Mouse (Mus musculus): ENCODE data around the gene Mbd5. TPM values are rescaled to one million over a fixed set of nuclear protein-coding genes. Genes with fewer than 3 reads are reported as not detected.

The Mbd5 gene
- polyA plus RNA-seq, 1 experiment from 2014 or later, result 5.4 TPM

- no peaks in the 10 kb centered on the region for H3K36me3 ChIP-seq (replicated peaks; ENCODE audit: insufficient read depth, low read length)
- no peaks in the 10 kb centered on the region for H3K27me3 ChIP-seq (ENCODE audit: insufficient read depth, low read length)
- no peaks in the 10 kb centered on the region for H3K9me3 ChIP-seq (ENCODE audit: low read length)
- H3K4me1 ChIP-seq (ENCODE audit: insufficient read depth), result no peaks in the 10 kb centered on the region
- no peak overlapping the region for H3K4me3 ChIP-seq (ENCODE audit: low read depth, low read length)
- DNase-seq (no peak), ATAC-seq (no peak)
- 85% methylated on average over 4 of the region's 4 CpGs for WGBS (ENCODE audit: insufficient replicate concordance)
- H3K27ac ChIP-seq (ENCODE audit: low read depth), result no peak overlapping the region
- H3K9ac ChIP-seq (replicated peaks), result no peak overlapping the region
- TF ChIP-seq CTCF (IDR thresholded peaks at IDR 0.05; ENCODE audit: low read depth) (no peak), EP300 (IDR thresholded peaks at IDR 0.05; ENCODE audit: low read depth) (no peak)
- no peak overlapping the region for H3K4me2 ChIP-seq (ENCODE audit: low read depth, low read length)
Measured at GRCm38 (mm10) chr2:49050030-49050429, 100.7 kb downstream of the Mbd5 start.

- Histone ChIP-seq H3K9ac (replicated peaks) (no peak overlapping the region), H3K27ac (ENCODE audit: low read depth) (no peak overlapping the region), H3K4me2 (ENCODE audit: low read depth, low read length) (no peak overlapping the region), H3K9me3 (ENCODE audit: low read length) (no peaks in the 10 kb centered on the region), H3K27me3 (ENCODE audit: insufficient read depth, low read length) (no peaks in the 10 kb centered on the region), H3K36me3 (replicated peaks; ENCODE audit: insufficient read depth, low read length) (no peaks in the 10 kb centered on the region), H3K4me3 (ENCODE audit: low read depth, low read length) (no peak overlapping the region), H3K4me1 (ENCODE audit: insufficient read depth) (no peaks in the 10 kb centered on the region)
- ATAC-seq (no peak), DNase-seq (no peak)
- no peak for TF ChIP-seq EP300 (IDR thresholded peaks at IDR 0.05; ENCODE audit: low read depth)
- TF ChIP-seq CTCF (IDR thresholded peaks at IDR 0.05; ENCODE audit: low read depth), result no peak
Measured at GRCm38 (mm10) chr2:49067886-49068285, 118.6 kb downstream of the Mbd5 start.

DNA sequence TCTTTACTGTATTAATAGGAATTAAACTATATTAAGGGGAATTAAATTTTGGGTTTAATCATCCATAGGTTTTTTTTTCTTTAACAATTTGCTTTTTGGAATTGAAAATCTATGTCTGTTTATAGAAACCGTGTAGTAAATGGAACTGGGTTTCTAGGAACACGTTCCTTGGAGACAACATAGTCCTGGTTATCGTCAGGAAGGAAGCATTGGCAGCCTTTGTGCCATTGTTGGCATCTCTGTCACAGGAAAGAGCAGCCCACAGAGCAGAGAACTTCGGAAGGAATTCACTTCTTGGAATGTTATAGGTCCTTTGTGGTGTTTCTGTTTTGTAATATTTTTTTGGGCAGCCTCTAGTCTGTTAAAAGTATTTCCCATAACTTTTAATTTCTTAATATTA, 135.7 kb downstream of the Mbd5 start:
- TF ChIP-seq CTCF (IDR thresholded peaks at IDR 0.05; ENCODE audit: low read depth) (no peak), EP300 (IDR thresholded peaks at IDR 0.05; ENCODE audit: low read depth) (no peak)
- WGBS (ENCODE audit: insufficient replicate concordance), result 48% methylated on average over 4 of the region's 4 CpGs
- H3K27me3 ChIP-seq (ENCODE audit: insufficient read depth, low read length), result no peaks in the 10 kb centered on the region
- no peak overlapping the region for H3K9ac ChIP-seq (replicated peaks)
- no peak for ATAC-seq
- DNase-seq, result no peak
- no peaks in the 10 kb centered on the region for H3K9me3 ChIP-seq (ENCODE audit: low read length)
- no peak overlapping the region for H3K4me2 ChIP-seq (ENCODE audit: low read depth, low read length)
- no peaks in the 10 kb centered on the region for H3K4me1 ChIP-seq (ENCODE audit: insufficient read depth)
- H3K27ac ChIP-seq (ENCODE audit: low read depth), result no peak overlapping the region
- H3K36me3 ChIP-seq (replicated peaks; ENCODE audit: insufficient read depth, low read length), result no peaks in the 10 kb centered on the region
- no peak overlapping the region for H3K4me3 ChIP-seq (ENCODE audit: low read depth, low read length)

DNA sequence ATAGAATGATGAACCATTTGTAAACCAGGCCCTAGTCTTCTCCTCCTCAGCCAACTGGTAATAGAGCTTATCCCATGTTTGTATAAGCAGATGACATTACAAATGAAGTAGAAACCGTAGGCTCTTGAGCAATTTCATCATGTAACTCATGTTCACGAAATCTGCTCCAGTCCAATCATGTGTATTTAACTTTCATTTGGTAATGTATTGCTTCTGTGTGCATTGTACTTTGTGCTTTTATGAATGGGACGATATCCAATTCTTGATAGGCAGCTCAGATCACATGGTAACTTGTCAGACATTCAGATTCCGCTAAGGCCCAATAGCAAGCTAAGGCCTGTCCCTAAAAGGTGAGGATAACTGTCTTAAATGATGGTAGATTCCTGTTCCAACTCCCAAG, 141.5 kb downstream of the Mbd5 start:
- H3K27me3 ChIP-seq (ENCODE audit: insufficient read depth, low read length), result no peaks in the 10 kb centered on the region
- H3K9me3 ChIP-seq (ENCODE audit: low read length), result no peaks in the 10 kb centered on the region
- H3K27ac ChIP-seq (ENCODE audit: low read depth), result no peak overlapping the region
- ATAC-seq (no peak), DNase-seq (no peak)
- TF ChIP-seq CTCF (IDR thresholded peaks at IDR 0.05; ENCODE audit: low read depth), result no peak
- no peak for TF ChIP-seq EP300 (IDR thresholded peaks at IDR 0.05; ENCODE audit: low read depth)
- no peak overlapping the region for H3K4me2 ChIP-seq (ENCODE audit: low read depth, low read length)
- WGBS (ENCODE audit: insufficient replicate concordance), result 79% methylated on average over 4 of the region's 4 CpGs
- H3K9ac ChIP-seq (replicated peaks), result no peak overlapping the region
- no peaks in the 10 kb centered on the region for H3K36me3 ChIP-seq (replicated peaks; ENCODE audit: insufficient read depth, low read length)
- H3K4me3 ChIP-seq (ENCODE audit: low read depth, low read length), result no peak overlapping the region
- no peaks in the 10 kb centered on the region for H3K4me1 ChIP-seq (ENCODE audit: insufficient read depth)

DNA sequence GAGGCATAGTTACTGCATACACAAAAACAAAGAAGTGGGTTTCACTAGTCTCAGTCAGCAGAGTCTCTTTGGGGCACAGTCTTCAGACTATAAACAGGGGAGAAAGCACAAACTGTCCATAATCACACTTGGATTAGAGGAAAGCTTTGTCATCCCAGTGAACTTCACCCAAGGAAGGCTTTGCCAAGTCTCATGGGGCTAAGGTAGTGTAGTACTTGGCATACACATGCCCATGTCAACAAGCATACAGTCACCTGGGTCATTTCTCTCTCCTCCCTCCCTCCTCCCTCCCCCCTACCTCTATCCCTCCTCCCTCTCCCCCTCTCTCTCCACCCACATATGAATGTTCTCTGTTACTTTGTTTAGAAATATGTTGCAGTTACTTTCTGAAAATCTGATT, 147.5 kb downstream of the Mbd5 start:
- ATAC-seq (no peak), DNase-seq (no peak)
- Histone ChIP-seq H3K27me3 (ENCODE audit: insufficient read depth, low read length) (no peaks in the 10 kb centered on the region), H3K4me2 (ENCODE audit: low read depth, low read length) (no peak overlapping the region), H3K4me1 (ENCODE audit: insufficient read depth) (no peaks in the 10 kb centered on the region), H3K9me3 (ENCODE audit: low read length) (no peaks in the 10 kb centered on the region), H3K27ac (ENCODE audit: low read depth) (no peak overlapping the region), H3K36me3 (replicated peaks; ENCODE audit: insufficient read depth, low read length) (0 out of 2 replicates have a peak, but pooled peaks cover 2% of the 10 kb centered on the region), H3K4me3 (ENCODE audit: low read depth, low read length) (no peak overlapping the region), H3K9ac (replicated peaks) (no peak overlapping the region)
- no peak for TF ChIP-seq EP300 (IDR thresholded peaks at IDR 0.05; ENCODE audit: low read depth)
- TF ChIP-seq CTCF (IDR thresholded peaks at IDR 0.05; ENCODE audit: low read depth), result no peak

DNA sequence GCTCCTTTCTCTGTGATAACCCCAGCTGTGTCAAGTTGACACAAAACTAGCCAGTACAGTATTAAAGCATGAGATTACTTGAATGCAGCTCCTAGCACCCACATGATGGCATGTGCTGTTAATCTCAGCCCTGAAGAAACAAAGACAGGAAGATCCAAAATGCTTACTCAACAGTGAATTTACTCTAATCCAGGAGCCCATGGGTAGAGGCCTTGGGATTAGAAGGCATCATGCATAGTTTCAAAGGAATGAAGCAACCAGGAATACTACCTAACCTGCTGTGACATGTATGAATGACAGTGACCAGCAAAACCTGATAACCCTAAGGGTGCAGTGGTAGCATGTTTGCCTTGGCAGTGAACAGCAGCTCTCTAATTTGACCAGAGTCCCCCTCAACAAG, 159.6 kb downstream of the Mbd5 start:
- H3K9ac ChIP-seq (replicated peaks), result no peak overlapping the region
- no peak overlapping the region for H3K27ac ChIP-seq (ENCODE audit: low read depth)
- DNase-seq (no peak), ATAC-seq (no peak)
- H3K36me3 ChIP-seq (replicated peaks; ENCODE audit: insufficient read depth, low read length), result no peaks in the 10 kb centered on the region
- no peaks in the 10 kb centered on the region for H3K27me3 ChIP-seq (ENCODE audit: insufficient read depth, low read length)
- H3K4me2 ChIP-seq (ENCODE audit: low read depth, low read length), result no peak overlapping the region
- no peak for TF ChIP-seq CTCF (IDR thresholded peaks at IDR 0.05; ENCODE audit: low read depth)
- no peak for TF ChIP-seq EP300 (IDR thresholded peaks at IDR 0.05; ENCODE audit: low read depth)
- H3K9me3 ChIP-seq (ENCODE audit: low read length), result no peaks in the 10 kb centered on the region
- no peak overlapping the region for H3K4me3 ChIP-seq (ENCODE audit: low read depth, low read length)
- no peaks in the 10 kb centered on the region for H3K4me1 ChIP-seq (ENCODE audit: insufficient read depth)

DNA sequence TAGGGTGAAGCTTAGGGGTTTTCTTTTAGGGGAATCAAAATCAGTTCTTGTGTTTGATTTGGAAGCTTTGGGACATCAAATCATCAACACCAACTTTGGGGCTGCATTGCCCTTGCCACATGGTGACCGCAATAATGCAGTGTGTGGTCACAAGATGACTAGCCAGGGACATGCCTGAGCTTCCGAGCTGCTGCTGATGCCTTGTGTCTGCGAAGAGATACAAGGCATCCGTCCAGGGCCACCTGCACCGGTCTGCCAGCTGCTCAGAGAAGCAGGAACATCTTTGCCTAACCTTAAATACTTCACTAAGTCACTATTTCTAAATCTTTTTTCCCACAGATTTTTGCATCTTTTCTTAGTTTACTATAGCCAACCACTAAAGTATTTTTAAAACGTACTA, 170.6 kb downstream of the Mbd5 start:
- no peaks in the 10 kb centered on the region for H3K4me1 ChIP-seq (ENCODE audit: insufficient read depth)
- WGBS (ENCODE audit: insufficient replicate concordance), result 81% methylated on average over 6 of the region's 6 CpGs
- no peak for ATAC-seq
- DNase-seq, result no peak
- no peak overlapping the region for H3K9ac ChIP-seq (replicated peaks)
- H3K27me3 ChIP-seq (ENCODE audit: insufficient read depth, low read length), result no peaks in the 10 kb centered on the region
- no peak overlapping the region for H3K27ac ChIP-seq (ENCODE audit: low read depth)
- H3K9me3 ChIP-seq (ENCODE audit: low read length), result no peaks in the 10 kb centered on the region
- no peak overlapping the region for H3K4me3 ChIP-seq (ENCODE audit: low read depth, low read length)
- no peak overlapping the region for H3K4me2 ChIP-seq (ENCODE audit: low read depth, low read length)
- peaks cover 4% of the 10 kb centered on the region for H3K36me3 ChIP-seq (replicated peaks; ENCODE audit: insufficient read depth, low read length)
- TF ChIP-seq EP300 (IDR thresholded peaks at IDR 0.05; ENCODE audit: low read depth) (no peak), CTCF (IDR thresholded peaks at IDR 0.05; ENCODE audit: low read depth) (no peak)

All from liver, postnatal 0 days (tissue).